Mouse (Mus musculus): ENCODE results near the gene Slc30a2. TPM values are rescaled to one million over a fixed set of nuclear protein-coding genes. Genes with fewer than 3 reads are reported as not detected.
A peak's percentile ranks its signal among the peaks of the same experiment; 100 is the strongest.

Slc30a2 gene
- polyA plus RNA-seq, 1 experiment = 2.0 TPM

- Histone ChIP-seq H3K4me3 (ENCODE audit: control insufficient read depth, insufficient read depth, low read length) (no peak overlapping the region), H3K27ac (ENCODE audit: control insufficient read depth, insufficient read depth, low read length) (no peak overlapping the region), H3K27me3 (ENCODE audit: control insufficient read depth, insufficient read depth, low read length) (no peaks in the 10 kb centered on the region), H3K4me1 (replicated peaks; ENCODE audit: control insufficient read depth, insufficient read depth, low read length) (peaks cover 17% of the 10 kb centered on the region), H3K36me3 (ENCODE audit: control insufficient read depth, insufficient read depth, low read length) (no peaks in the 10 kb centered on the region)
- no peak for DNase-seq
- TF ChIP-seq CTCF (IDR thresholded peaks at IDR 0.05; ENCODE audit: borderline replicate concordance, control insufficient read depth, extremely low read depth, insufficient read depth, low read length, poor library complexity) = no peak
- TF ChIP-seq POLR2A (IDR thresholded peaks at IDR 0.05; ENCODE audit: control insufficient read depth, extremely low read depth, insufficient read depth, low read length, poor library complexity) = no peak
- 71% methylated on average over 16 of the region's 16 CpGs for WGBS
Observed at GRCm38 (mm10) chr4:134355841-134356452, 13.0 kb downstream of the Slc30a2 start.

GRCm38 (mm10) chr4:134356591-134357460, 13.8 kb downstream of the Slc30a2 start:
- peak; percentile 71 for DNase-seq
- Histone ChIP-seq H3K36me3 (ENCODE audit: control insufficient read depth, insufficient read depth, low read length) (no peaks in the 10 kb centered on the region), H3K27ac (ENCODE audit: control insufficient read depth, insufficient read depth, low read length) (no peak overlapping the region), H3K4me3 (ENCODE audit: control insufficient read depth, insufficient read depth, low read length) (no peak overlapping the region), H3K27me3 (ENCODE audit: control insufficient read depth, insufficient read depth, low read length) (no peaks in the 10 kb centered on the region), H3K4me1 (replicated peaks; ENCODE audit: control insufficient read depth, insufficient read depth, low read length) (peaks cover 26% of the 10 kb centered on the region)
- TF ChIP-seq POLR2A (IDR thresholded peaks at IDR 0.05; ENCODE audit: control insufficient read depth, extremely low read depth, insufficient read depth, low read length, poor library complexity) (no peak), CTCF (IDR thresholded peaks at IDR 0.05; ENCODE audit: borderline replicate concordance, control insufficient read depth, extremely low read depth, insufficient read depth, low read length, poor library complexity) (peak; percentile 65; the same call in 1 of the 2 replicates)
- WGBS = 33% methylated on average over 22 of the region's 22 CpGs

GRCm38 (mm10) chr4:134357461-134357771, 14.4 kb downstream of the Slc30a2 start:
- Histone ChIP-seq H3K27ac (ENCODE audit: control insufficient read depth, insufficient read depth, low read length) (no peak overlapping the region), H3K27me3 (ENCODE audit: control insufficient read depth, insufficient read depth, low read length) (no peaks in the 10 kb centered on the region), H3K36me3 (ENCODE audit: control insufficient read depth, insufficient read depth, low read length) (no peaks in the 10 kb centered on the region), H3K4me1 (replicated peaks; ENCODE audit: control insufficient read depth, insufficient read depth, low read length) (peaks cover 31% of the 10 kb centered on the region), H3K4me3 (ENCODE audit: control insufficient read depth, insufficient read depth, low read length) (no peak overlapping the region)
- DNase-seq = no peak
- 57% methylated on average over 17 of the region's 17 CpGs for WGBS
- TF ChIP-seq CTCF (IDR thresholded peaks at IDR 0.05; ENCODE audit: borderline replicate concordance, control insufficient read depth, extremely low read depth, insufficient read depth, low read length, poor library complexity) = no peak
- no peak for TF ChIP-seq POLR2A (IDR thresholded peaks at IDR 0.05; ENCODE audit: control insufficient read depth, extremely low read depth, insufficient read depth, low read length, poor library complexity)

GRCm38 (mm10) chr4:134359649-134360048, 16.7 kb downstream of the Slc30a2 start:
- no peak overlapping the region for H3K27ac ChIP-seq (ENCODE audit: control insufficient read depth, insufficient read depth, low read length)
- no peaks in the 10 kb centered on the region for H3K27me3 ChIP-seq (ENCODE audit: control insufficient read depth, insufficient read depth, low read length)
- peaks cover 44% of the 10 kb centered on the region for H3K4me1 ChIP-seq (replicated peaks; ENCODE audit: control insufficient read depth, insufficient read depth, low read length)
- TF ChIP-seq CTCF (IDR thresholded peaks at IDR 0.05; ENCODE audit: borderline replicate concordance, control insufficient read depth, extremely low read depth, insufficient read depth, low read length, poor library complexity) (no peak), POLR2A (IDR thresholded peaks at IDR 0.05; ENCODE audit: control insufficient read depth, extremely low read depth, insufficient read depth, low read length, poor library complexity) (no peak)
- no peak for DNase-seq
- no peaks in the 10 kb centered on the region for H3K36me3 ChIP-seq (ENCODE audit: control insufficient read depth, insufficient read depth, low read length)
- WGBS = 92% methylated on average over 6 of the region's 6 CpGs
- no peak overlapping the region for H3K4me3 ChIP-seq (ENCODE audit: control insufficient read depth, insufficient read depth, low read length)

GRCm38 (mm10) chr4:134361215-134361614, 18.2 kb downstream of the Slc30a2 start:
- Histone ChIP-seq H3K4me1 (replicated peaks; ENCODE audit: control insufficient read depth, insufficient read depth, low read length) (peaks cover 46% of the 10 kb centered on the region), H3K36me3 (ENCODE audit: control insufficient read depth, insufficient read depth, low read length) (no peaks in the 10 kb centered on the region), H3K4me3 (ENCODE audit: control insufficient read depth, insufficient read depth, low read length) (no peak overlapping the region), H3K27me3 (ENCODE audit: control insufficient read depth, insufficient read depth, low read length) (no peaks in the 10 kb centered on the region), H3K27ac (ENCODE audit: control insufficient read depth, insufficient read depth, low read length) (peak overlapping the region; percentile 22; the same call in 1 of the 2 replicates)
- TF ChIP-seq CTCF (IDR thresholded peaks at IDR 0.05; ENCODE audit: borderline replicate concordance, control insufficient read depth, extremely low read depth, insufficient read depth, low read length, poor library complexity) (no peak), POLR2A (IDR thresholded peaks at IDR 0.05; ENCODE audit: control insufficient read depth, extremely low read depth, insufficient read depth, low read length, poor library complexity) (no peak)
- WGBS = 4% methylated on average over 5 of the region's 5 CpGs
- DNase-seq = no peak

GRCm38 (mm10) chr4:134362124-134362523, 19.1 kb downstream of the Slc30a2 start:
- H3K4me3 ChIP-seq (ENCODE audit: control insufficient read depth, insufficient read depth, low read length) = no peak overlapping the region
- WGBS = 33% methylated on average over 9 of the region's 9 CpGs
- TF ChIP-seq POLR2A (IDR thresholded peaks at IDR 0.05; ENCODE audit: control insufficient read depth, extremely low read depth, insufficient read depth, low read length, poor library complexity) (no peak), CTCF (IDR thresholded peaks at IDR 0.05; ENCODE audit: borderline replicate concordance, control insufficient read depth, extremely low read depth, insufficient read depth, low read length, poor library complexity) (no peak)
- H3K36me3 ChIP-seq (ENCODE audit: control insufficient read depth, insufficient read depth, low read length) = no peaks in the 10 kb centered on the region
- DNase-seq = no peak
- no peaks in the 10 kb centered on the region for H3K27me3 ChIP-seq (ENCODE audit: control insufficient read depth, insufficient read depth, low read length)
- H3K4me1 ChIP-seq (replicated peaks; ENCODE audit: control insufficient read depth, insufficient read depth, low read length) = peaks cover 39% of the 10 kb centered on the region
- peak overlapping the region; percentile 22; the same call in 1 of the 2 replicates for H3K27ac ChIP-seq (ENCODE audit: control insufficient read depth, insufficient read depth, low read length)

Measured in thymus, adult 2 months (tissue).